Mouse (Mus musculus): ENCODE data around the gene Tuba8.

The Tuba8 gene

GRCm38 (mm10) chr6:121194956-121195731 lies 15.4 kb upstream of the Tuba8 start:
- in situ Hi-C loops (cut with MboI, MseI): no loop called here

- in situ Hi-C loops (cut with MboI, MseI): no loop called here
Measured at GRCm38 (mm10) chr6:121197807-121198365, 12.6 kb upstream of the Tuba8 start.

- in situ Hi-C loops (cut with MboI, MseI): no loop called here
Measured at GRCm38 (mm10) chr6:121200458-121200857, 10.0 kb upstream of the Tuba8 start.

- in situ Hi-C loops (cut with MboI, MseI): no loop called here
Measured at GRCm38 (mm10) chr6:121202026-121202425, 8.5 kb upstream of the Tuba8 start.

- in situ Hi-C loops (cut with MboI, MseI): no loop called here
Measured at GRCm38 (mm10) chr6:121206481-121206880, 4.0 kb upstream of the Tuba8 start.

- in situ Hi-C loops (cut with MboI, MseI): no loop called here
Measured at GRCm38 (mm10) chr6:121209584-121209983, 912 bp upstream of the Tuba8 start.

GRCm38 (mm10) chr6:121210926-121211289 lies 412 bp downstream of the Tuba8 start:
- in situ Hi-C loops (cut with MboI, MseI): no loop called here

GRCm38 (mm10) chr6:121211743-121212142 lies 1.2 kb downstream of the Tuba8 start:
- in situ Hi-C loops (cut with MboI, MseI): no loop called here

GRCm38 (mm10) chr6:121212988-121213387 lies 2.5 kb downstream of the Tuba8 start:
- in situ Hi-C loops (cut with MboI, MseI): no loop called here

- in situ Hi-C loops (cut with MboI, MseI): no loop called here
Measured at GRCm38 (mm10) chr6:121214221-121214620, 3.7 kb downstream of the Tuba8 start.

GRCm38 (mm10) chr6:121214667-121215330 lies 4.3 kb downstream of the Tuba8 start:
- in situ Hi-C loops (cut with MboI, MseI): no loop called here

GRCm38 (mm10) chr6:121215336-121215735 lies 4.8 kb downstream of the Tuba8 start:
- in situ Hi-C loops (cut with MboI, MseI): no loop called here

GRCm38 (mm10) chr6:121215896-121216295 lies 5.4 kb downstream of the Tuba8 start:
- in situ Hi-C loops (cut with MboI, MseI): no loop called here

- in situ Hi-C loops (cut with MboI, MseI): no loop called here
Measured at GRCm38 (mm10) chr6:121216589-121217255, 6.2 kb downstream of the Tuba8 start.

- in situ Hi-C loops (cut with MboI, MseI): no loop called here
Measured at GRCm38 (mm10) chr6:121218002-121218401, 7.5 kb downstream of the Tuba8 start.

GRCm38 (mm10) chr6:121219406-121219805 lies 8.9 kb downstream of the Tuba8 start:
- in situ Hi-C loops (cut with MboI, MseI): no loop called here

GRCm38 (mm10) chr6:121220181-121220580 lies 9.7 kb downstream of the Tuba8 start:
- in situ Hi-C loops (cut with MboI, MseI): no loop called here

GRCm38 (mm10) chr6:121221876-121222597 lies 11.5 kb downstream of the Tuba8 start:
- in situ Hi-C loops (cut with MboI, MseI): no loop called here

GRCm38 (mm10) chr6:121223001-121223400 lies 12.5 kb downstream of the Tuba8 start:
- in situ Hi-C loops (cut with MboI, MseI): no loop called here

GRCm38 (mm10) chr6:121224067-121224466 lies 13.6 kb downstream of the Tuba8 start:
- in situ Hi-C loops (cut with MboI, MseI): no loop called here

- in situ Hi-C loops (cut with MboI, MseI): loop anchor here (25.0 kb wide), 1 partner anchor 1587 kb away; the partner anchor contains the start of genes Foxj2 and Slc2a3
Measured at GRCm38 (mm10) chr6:121224993-121225392, 14.5 kb downstream of the Tuba8 start.

All from T-helper 1 cell (primary cell).